Mouse (Mus musculus): Measurements from ENCODE around the gene Tfb1m.

GRCm38 (mm10) chr17:3532254-3532653 lies 25.3 kb downstream of the Tfb1m start, which contains the start of gene Cldn20:
- TF ChIP-seq POLR2A (IDR thresholded peaks at IDR 0.05; ENCODE audit: low read depth, low read length) (no peak), ZNF384 (IDR thresholded peaks at IDR 0.05; ENCODE audit: low read depth, low read length) (no peak), EP300 (IDR thresholded peaks at IDR 0.05; ENCODE audit: low read length) (no peak), MAFK (IDR thresholded peaks at IDR 0.05; ENCODE audit: insufficient replicate concordance, low read length) (no peak), CTCF (conservative IDR thresholded peaks at IDR 0.05 in 1 of 2, IDR thresholded peaks at IDR 0.05 in 1 of 2; ENCODE audit: low read depth in 2 of 2, low read length in 2 of 2) (no peak), ETS1 (conservative IDR thresholded peaks at IDR 0.05; ENCODE audit: low read depth, low read length) (no peak), SMC3 (IDR thresholded peaks at IDR 0.05; ENCODE audit: low read depth, low read length) (no peak), MEF2A (IDR thresholded peaks at IDR 0.05; ENCODE audit: borderline replicate concordance, low read depth, low read length) (no peak), ZMIZ1 (IDR thresholded peaks at IDR 0.05; ENCODE audit: low read depth, low read length) (no peak), RCOR1 (conservative IDR thresholded peaks at IDR 0.05; ENCODE audit: low read depth, low read length) (no peak), RAD21 (IDR thresholded peaks at IDR 0.05; ENCODE audit: low read depth, low read length) (no peak), E2F4 (IDR thresholded peaks at IDR 0.05; ENCODE audit: insufficient replicate concordance, low read depth, low read length) (no peak)
